Mouse (Mus musculus) adrenal gland, postnatal 4 days (tissue): ENCODE measurements around the gene Slc51b. TPM values are rescaled to one million over a fixed set of nuclear protein-coding genes. Genes with fewer than 3 reads are reported as not detected.

ENCODE experiments used
- DNase-seq, 2 experiments: peaks; one replicate each; pipeline ENCODE4 v3.0.0; 2021 to 2022; ENCODE audit warnings: low spot score in 2 of 2, mixed read lengths in 2 of 2
- total RNA-seq, 2 experiments: library from RNA; stranded (reverse); gene quantifications; 2 replicates each; pipeline ENCODE4 v1.2.3; 2021

Gene Slc51b
- total RNA-seq, 2 experiments from 2014 or later: 1.4 to 2.4 TPM

GRCm38 (mm10) chr9:65374468-65375162 is 48.1 kb downstream of the Slc51b start:
- no peak for DNase-seq

DNA sequence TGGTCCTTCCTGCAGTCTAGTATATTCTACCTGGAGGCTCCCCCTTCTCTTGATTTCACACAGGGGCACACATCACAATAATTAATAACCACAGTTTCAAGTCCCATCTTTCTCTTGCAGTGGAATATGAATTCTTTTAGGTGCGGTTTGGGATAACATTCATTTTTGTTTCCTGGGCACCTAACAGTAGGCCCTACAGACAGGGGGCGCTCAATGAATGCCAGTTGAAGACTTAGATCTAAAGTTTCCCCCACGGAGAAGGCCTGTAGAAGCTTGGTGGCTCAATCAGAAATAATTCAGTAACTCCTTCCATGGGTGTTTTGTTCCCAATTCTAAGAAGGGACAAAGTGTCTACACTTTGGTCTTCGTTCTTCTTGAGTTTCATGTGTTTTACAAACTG is 50.3 kb downstream of the Slc51b start:
- DNase-seq: no peak

- no peak for DNase-seq
Observed at GRCm38 (mm10) chr9:65371756-65372155, 51.0 kb downstream of the Slc51b start.

- no peak for DNase-seq
Observed at GRCm38 (mm10) chr9:65365721-65366120, 57.0 kb downstream of the Slc51b start.

GRCm38 (mm10) chr9:65363684-65364083 is 59.1 kb downstream of the Slc51b start:
- DNase-seq: no peak

Other genes starting within 250 kb of the Slc51b start
- 10 to 100 TPM; 23.2 to 27.0 TPM for gene Parp16, start 227.6 kb downstream of the Slc51b start, total RNA-seq
- gene Cilp, start 157.8 kb downstream of the Slc51b start, total RNA-seq: 1 to 10 TPM; 4.8 to 7.6 TPM
- gene Clpx, start 128.7 kb downstream of the Slc51b start, total RNA-seq: 10 to 100 TPM; 72.0 to 81.7 TPM
- gene Pdcd7, start 76.9 kb downstream of the Slc51b start, total RNA-seq: 10 to 100 TPM; 22.2 to 23.8 TPM
- under 1 TPM; 0.67 to 0.68 TPM for gene Ubap1l, start 61.9 kb downstream of the Slc51b start, total RNA-seq
- gene Kbtbd13, start 31.3 kb downstream of the Slc51b start, total RNA-seq: 1 to 10 TPM in 1 of 2 experiments, under 1 TPM in 1; 0.99 to 1.0 TPM
- gene Rasl12, start 24.4 kb downstream of the Slc51b start, total RNA-seq: 10 to 100 TPM; 12.3 to 13.7 TPM
- gene Mtfmt, start 12.8 kb upstream of the Slc51b start, total RNA-seq: 10 to 100 TPM; 18.1 to 20.4 TPM
- gene Spg21, start 38.0 kb upstream of the Slc51b start, total RNA-seq: 10 to 100 TPM; 53.9 to 67.0 TPM
- 1 to 10 TPM; 1.1 to 1.3 TPM for gene Ankdd1a, start 97.2 kb upstream of the Slc51b start, total RNA-seq
- 10 to 100 TPM; 44.7 to 45.4 TPM for gene Plekho2, start 157.1 kb upstream of the Slc51b start, total RNA-seq
- 1 to 10 TPM; 4.8 to 4.9 TPM for gene Pif1, start 164.2 kb upstream of the Slc51b start, total RNA-seq
- gene Rbpms2, start 206.7 kb upstream of the Slc51b start, total RNA-seq: 10 to 100 TPM; 45.2 to 45.6 TPM
- 100 to 1,000 TPM; 173 to 180 TPM for gene Oaz2, start 245.0 kb upstream of the Slc51b start, total RNA-seq